Mouse (Mus musculus) urinary bladder, adult 18-20 months (tissue): ENCODE results near the gene Usp24.

Experiments
- DNase-seq, 2 experiments: peaks; one replicate each; pipeline ENCODE4 v3.0.0; 2022; ENCODE audit warnings: low spot score in 2 of 2, mixed read lengths in 2 of 2

Usp24 gene

GRCm38 (mm10) chr4:106428616-106429015, 112.6 kb downstream of the Usp24 start:
- no peak for DNase-seq

GRCm38 (mm10) chr4:106429106-106429505, 113.1 kb downstream of the Usp24 start:
- DNase-seq = no peak

GRCm38 (mm10) chr4:106430431-106430830, 114.4 kb downstream of the Usp24 start:
- no peak for DNase-seq

GRCm38 (mm10) chr4:106435426-106435825, 119.4 kb downstream of the Usp24 start:
- DNase-seq = no peak

GRCm38 (mm10) chr4:106436475-106436874, 120.5 kb downstream of the Usp24 start:
- no peak for DNase-seq

GRCm38 (mm10) chr4:106437207-106437606, 121.2 kb downstream of the Usp24 start:
- no peak for DNase-seq

- no peak for DNase-seq
Observed at GRCm38 (mm10) chr4:106438763-106439162, 122.8 kb downstream of the Usp24 start.

- no peak for DNase-seq
Observed at GRCm38 (mm10) chr4:106443182-106443581, 127.2 kb downstream of the Usp24 start.

GRCm38 (mm10) chr4:106449306-106449705, 133.3 kb downstream of the Usp24 start:
- DNase-seq = no peak

GRCm38 (mm10) chr4:106452401-106452800, 136.4 kb downstream of the Usp24 start:
- DNase-seq = no peak

- no peak for DNase-seq
Observed at GRCm38 (mm10) chr4:106453108-106453507, 137.1 kb downstream of the Usp24 start.

- DNase-seq = no peak
Observed at GRCm38 (mm10) chr4:106453516-106453915, 137.5 kb downstream of the Usp24 start.

- no peak for DNase-seq
Observed at GRCm38 (mm10) chr4:106454541-106454940, 138.5 kb downstream of the Usp24 start.

GRCm38 (mm10) chr4:106462016-106462415, 146.0 kb downstream of the Usp24 start:
- no peak for DNase-seq

GRCm38 (mm10) chr4:106462524-106462923, 146.5 kb downstream of the Usp24 start:
- DNase-seq = no peak

GRCm38 (mm10) chr4:106463174-106463801, 147.3 kb downstream of the Usp24 start:
- no peak for DNase-seq

GRCm38 (mm10) chr4:106467420-106468110, 151.6 kb downstream of the Usp24 start:
- no peak for DNase-seq

- no peak for DNase-seq
Observed at GRCm38 (mm10) chr4:106470921-106471320, 154.9 kb downstream of the Usp24 start.

GRCm38 (mm10) chr4:106472335-106472734, 156.3 kb downstream of the Usp24 start:
- DNase-seq = peak; percentile 14 to 26

- peak in 1 of 2 experiments; percentile 15 for DNase-seq
Observed at GRCm38 (mm10) chr4:106474241-106474640, 158.2 kb downstream of the Usp24 start.

GRCm38 (mm10) chr4:106480545-106480944, 164.5 kb downstream of the Usp24 start:
- DNase-seq = no peak

GRCm38 (mm10) chr4:106483215-106483727, 167.3 kb downstream of the Usp24 start:
- DNase-seq = no peak

- no peak for DNase-seq
Observed at GRCm38 (mm10) chr4:106483831-106484230, 167.8 kb downstream of the Usp24 start.
